Mouse (Mus musculus) naive thymus-derived CD4-positive, alpha-beta T cell, adult 5 months (primary cell): ENCODE results near the gene Nlk. TPM values are rescaled to one million over a fixed set of nuclear protein-coding genes. Genes with fewer than 3 reads are reported as not detected.

ENCODE experiments used
- polyA plus RNA-seq: library from polyadenylated mRNA; unstranded; fragments of 100-300 nt; shearing (Covaris generic); gene quantifications from one replicate; pipeline ENCODE4 v1.2.1, GENCODE M21; 2017

The Nlk gene
- polyA plus RNA-seq: 16.5 TPM

GRCm38 (mm10) chr11:78696777-78697752 is at the start of gene Nlk:
Gene Nlk (minus strand): TSS chr11:78697373.

GRCm38 (mm10) chr11:78550168-78551058 is 146.8 kb downstream of the Nlk start, which contains the start of gene Tmem97:
Gene Tmem97 (minus strand): TSS chr11:78550777.

GRCm38 (mm10) chr11:78536080-78536689 is 161.0 kb downstream of the Nlk start, which contains the start of the genes Tnfaip1 and Ift20:
Gene Tnfaip1 (minus strand): TSS chr11:78536332.
Gene Ift20 (plus strand): TSS chr11:78536361.

Other genes with a start within 250 kb of the Nlk start
- 0.53 TPM for gene Slc46a1, start 231.7 kb downstream of the Nlk start, polyA plus RNA-seq
- gene Sarm1, start 199.6 kb downstream of the Nlk start, polyA plus RNA-seq: 2.0 TPM
- gene Vtn, start 198.3 kb downstream of the Nlk start, polyA plus RNA-seq: not detected
- gene Sebox, start 193.9 kb downstream of the Nlk start, polyA plus RNA-seq: not detected
- 16.0 TPM for gene Tmem199, start 185.2 kb downstream of the Nlk start, polyA plus RNA-seq
- 40.7 TPM for gene Poldip2, start 185.2 kb downstream of the Nlk start, polyA plus RNA-seq
- gene Tnfaip1, start 161.0 kb downstream of the Nlk start, polyA plus RNA-seq: 16.0 TPM
- gene Ift20, start 161.0 kb downstream of the Nlk start, polyA plus RNA-seq: 55.2 TPM
- 11.9 TPM for gene Tmem97, start 146.6 kb downstream of the Nlk start, polyA plus RNA-seq
- gene Ccnq, start 54.4 kb upstream of the Nlk start, polyA plus RNA-seq: 27.4 TPM
- gene Lyrm9, start 129.2 kb upstream of the Nlk start, polyA plus RNA-seq: 12.2 TPM
- not detected for gene Nos2, start 223.4 kb upstream of the Nlk start, polyA plus RNA-seq